In genomic region chr19:31665007-31665406, GRCm38 (mm10) we compare ENCODE assay signal across 8 mouse cellular contexts.
DNase-seq lines count a peak whose midpoint lies in the region; ATAC-seq lines count a peak whose summit lies in the region.

No protein-coding gene starts in this region.

- H3K27me3 ChIP-seq in hindbrain, embryonic 14.5 days (ENCODE audit: control insufficient read depth, insufficient read depth, low read length), result no peaks in the 10 kb centered on the region
- H3K27me3 ChIP-seq in midbrain, embryonic 12.5 days, result peaks cover 4% of the 10 kb centered on the region; the same call in 1 of the 2 replicates

- peak overlapping the region; percentile 60 for H3K27ac ChIP-seq in hindbrain, embryonic 14.5 days
- H3K27ac ChIP-seq in midbrain, embryonic 12.5 days (replicated peaks), result no peak overlapping the region

- peak overlapping the region; percentile 58 for H3K4me3 ChIP-seq in hindbrain, embryonic 14.5 days (replicated peaks; ENCODE audit: low read length)
- peak overlapping the region; percentile 68 for H3K4me3 ChIP-seq in midbrain, embryonic 12.5 days

- peak overlapping the region; percentile 69 for H3K9ac ChIP-seq in hindbrain, embryonic 14.5 days
- H3K9ac ChIP-seq in midbrain, embryonic 12.5 days (replicated peaks), result peak overlapping the region; percentile 57

- DNase-seq in layer of hippocampus, adult 18-20 months (ENCODE audit: low spot score in 2 of 2), result peak; percentile 25 to 61
- DNase-seq in layer of hippocampus, adult 9-10 months (ENCODE audit: low spot score), result no peak
- DNase-seq in embryo, embryonic 9.5 days (ENCODE audit: extremely low spot score), result peak; percentile 13
- no peak for DNase-seq in hindbrain, embryonic 14.5 days (ENCODE audit: low spot score)
- no peak for DNase-seq in adrenal gland, postnatal 36 days
- no peak for DNase-seq in urinary bladder, adult 2 months (ENCODE audit: low spot score)
- no peak for DNase-seq in frontal cortex, postnatal 25 days (ENCODE audit: low spot score in 2 of 2)

- H3K36me3 ChIP-seq in hindbrain, embryonic 14.5 days (replicated peaks; ENCODE audit: control insufficient read depth, insufficient read depth), result no peaks in the 10 kb centered on the region
- no peaks in the 10 kb centered on the region for H3K36me3 ChIP-seq in midbrain, embryonic 12.5 days

- peak overlapping the region; percentile 74 for H3K4me2 ChIP-seq in hindbrain, embryonic 14.5 days (replicated peaks)
- H3K4me2 ChIP-seq in midbrain, embryonic 12.5 days (replicated peaks), result peak overlapping the region; percentile 79

- H3K9me3 ChIP-seq in hindbrain, embryonic 14.5 days (ENCODE audit: control insufficient read depth, low read length), result no peaks in the 10 kb centered on the region
- H3K9me3 ChIP-seq in midbrain, embryonic 12.5 days, result no peaks in the 10 kb centered on the region

- peak; percentile 2; the same call in 1 of the 2 replicates for ATAC-seq in hindbrain, embryonic 14.5 days (ENCODE audit: low FRiP score)
- no peak for ATAC-seq in midbrain, embryonic 12.5 days (ENCODE audit: low FRiP score, low read depth)

- H3K4me1 ChIP-seq in hindbrain, embryonic 14.5 days (replicated peaks; ENCODE audit: control insufficient read depth, insufficient read depth, low read length), result peaks cover 7% of the 10 kb centered on the region
- H3K4me1 ChIP-seq in midbrain, embryonic 12.5 days, result peaks cover 6% of the 10 kb centered on the region; the same call in 1 of the 2 replicates

- WGBS in hindbrain, embryonic 14.5 days, result 4% methylated on average over 8 of the region's 8 CpGs
- WGBS in midbrain, embryonic 12.5 days, result 7% methylated on average over 8 of the region's 8 CpGs

Comparison
In these comparisons a context has a peak if more than half of its experiments do, and no peak if none do; other contexts are left out.
1. DNase-seq: peak in layer of hippocampus, adult 18-20 months (2 of 2) and embryo, embryonic 9.5 days (single experiment); none in layer of hippocampus, adult 9-10 months (single experiment), hindbrain, embryonic 14.5 days (single experiment), adrenal gland, postnatal 36 days (0 of 2), urinary bladder, adult 2 months (single experiment) and frontal cortex, postnatal 25 days (0 of 2).